Mouse (Mus musculus): ENCODE measurements around the gene Fcgbp. TPM values are rescaled to one million over a fixed set of nuclear protein-coding genes. Genes with fewer than 3 reads are reported as not detected.

Gene Fcgbp
- total and polyA plus RNA-seq, 3 experiments: not detected

GRCm38 (mm10) chr7:28069546-28070172 is 1.4 kb upstream of the Fcgbp start:
- Histone ChIP-seq H3K27ac (ENCODE audit: control insufficient read depth, low read depth, low read length) (no peak overlapping the region), H3K79me2 (ENCODE audit: control insufficient read depth, insufficient read depth, low read length, poor library complexity) (no peaks in the 10 kb centered on the region), H3K36me3 (ENCODE audit: control insufficient read depth in 1 of 2, insufficient read depth in 2 of 2, low read length in 2 of 2) (no peaks in the 10 kb centered on the region), H3K9me3 (replicated peaks; ENCODE audit: insufficient read depth, low read length) (no peaks in the 10 kb centered on the region), H3K27me3 (ENCODE audit: control insufficient read depth in 1 of 2, insufficient read depth in 2 of 2, low read length in 2 of 2) (no peaks in the 10 kb centered on the region; a peak in 1 of 4 replicates), H3K9ac (ENCODE audit: control insufficient read depth, low read depth, low read length, poor library complexity, severe bottlenecking) (no peak overlapping the region), H3K4me1 (ENCODE audit: control insufficient read depth in 1 of 2, insufficient read depth in 2 of 2, low read length in 2 of 2) (no peaks in the 10 kb centered on the region), H3K4me3 (ENCODE audit: control insufficient read depth in 1 of 2, insufficient read depth in 1 of 2, low read depth in 2 of 2, low read length in 2 of 2) (no peak overlapping the region)
- TF ChIP-seq HCFC1 (IDR thresholded peaks at IDR 0.05; ENCODE audit: low read depth, low read length) (no peak), RAD21 (IDR thresholded peaks at IDR 0.05; ENCODE audit: low read depth, low read length) (no peak), JUND (IDR thresholded peaks at IDR 0.05; ENCODE audit: low read depth, low read length) (no peak), UBTF (IDR thresholded peaks at IDR 0.05; ENCODE audit: borderline replicate concordance, insufficient read depth, low read depth, low read length) (no peak), MXI1 (IDR thresholded peaks at IDR 0.05; ENCODE audit: low read depth, low read length) (no peak), MYC (IDR thresholded peaks at IDR 0.05; ENCODE audit: low read depth, low read length) (no peak), MAZ (IDR thresholded peaks at IDR 0.05; ENCODE audit: low read depth, low read length) (no peak), MAX (IDR thresholded peaks at IDR 0.05; ENCODE audit: low read length) (no peak), SIN3A (IDR thresholded peaks at IDR 0.05; ENCODE audit: low read length) (no peak), TAL1 (IDR thresholded peaks at IDR 0.05; ENCODE audit: low read length) (no peak), CTCF (IDR thresholded peaks at IDR 0.05 in 2 of 3, conservative IDR thresholded peaks at IDR 0.05 in 1 of 3; ENCODE audit: control insufficient read depth in 1 of 3, insufficient read depth in 1 of 3, low read depth in 2 of 3, low read length in 3 of 3, poor library complexity in 1 of 3, severe bottlenecking in 1 of 3) (no peak), NELFE (IDR thresholded peaks at IDR 0.05; ENCODE audit: low read depth, low read length) (no peak), POLR2AphosphoS2 (IDR thresholded peaks at IDR 0.05; ENCODE audit: low read length) (no peak), TBP (IDR thresholded peaks at IDR 0.05; ENCODE audit: low read depth, low read length) (no peak), RCOR1 (IDR thresholded peaks at IDR 0.05; ENCODE audit: low read depth, low read length) (no peak), ZKSCAN1 (IDR thresholded peaks at IDR 0.05; ENCODE audit: low read depth, low read length) (no peak), MEF2A (IDR thresholded peaks at IDR 0.05; ENCODE audit: extremely low read depth, insufficient replicate concordance, low read depth, low read length, poor library complexity, severe bottlenecking) (no peak), GABPA (IDR thresholded peaks at IDR 0.05; ENCODE audit: low read depth, low read length) (no peak)
- no peak for DNase-seq (ENCODE audit: low read depth, low spot score)

DNA sequence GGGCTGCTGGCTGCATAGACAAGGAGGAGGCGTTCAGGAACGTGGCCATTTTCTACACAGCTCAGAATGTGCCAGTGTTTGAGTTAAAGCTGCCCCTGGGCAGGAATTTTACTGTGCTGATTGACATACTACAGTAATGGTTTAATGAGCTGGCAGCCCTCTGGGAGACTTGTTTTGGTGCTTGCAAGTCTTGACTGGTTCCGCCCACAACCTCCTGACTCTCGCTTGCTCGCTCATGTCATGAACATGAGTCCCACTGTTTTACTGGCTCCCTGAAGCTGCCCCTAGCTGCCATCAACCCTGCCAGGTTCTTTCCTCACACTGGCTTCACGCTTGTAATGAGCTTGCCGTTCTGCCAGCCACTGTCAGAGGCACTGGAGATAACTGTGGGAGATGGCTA is 13.2 kb downstream of the Fcgbp start:
- no peaks in the 10 kb centered on the region for H3K36me3 ChIP-seq (ENCODE audit: control insufficient read depth in 1 of 2, insufficient read depth in 2 of 2, low read length in 2 of 2)
- no peaks in the 10 kb centered on the region for H3K27me3 ChIP-seq (ENCODE audit: control insufficient read depth in 1 of 2, insufficient read depth in 2 of 2, low read length in 2 of 2)
- no peak overlapping the region for H3K4me3 ChIP-seq (ENCODE audit: control insufficient read depth in 1 of 2, insufficient read depth in 1 of 2, low read depth in 2 of 2, low read length in 2 of 2)
- no peak overlapping the region for H3K9ac ChIP-seq (ENCODE audit: control insufficient read depth, low read depth, low read length, poor library complexity, severe bottlenecking)
- H3K9me3 ChIP-seq (replicated peaks; ENCODE audit: insufficient read depth, low read length): no peaks in the 10 kb centered on the region
- DNase-seq (ENCODE audit: low read depth, low spot score): no peak
- no peaks in the 10 kb centered on the region for H3K79me2 ChIP-seq (ENCODE audit: control insufficient read depth, insufficient read depth, low read length, poor library complexity)
- no peaks in the 10 kb centered on the region for H3K4me1 ChIP-seq (ENCODE audit: control insufficient read depth in 1 of 2, insufficient read depth in 2 of 2, low read length in 2 of 2)
- H3K27ac ChIP-seq (ENCODE audit: control insufficient read depth, low read depth, low read length): no peak overlapping the region
- TF ChIP-seq SMC3 (IDR thresholded peaks at IDR 0.05; ENCODE audit: low read depth, low read length): no peak
- TF ChIP-seq MXI1 (IDR thresholded peaks at IDR 0.05; ENCODE audit: low read depth, low read length): no peak
- TF ChIP-seq ZC3H11A (IDR thresholded peaks at IDR 0.05; ENCODE audit: low read depth, low read length): no peak
- TF ChIP-seq ZNF384 (IDR thresholded peaks at IDR 0.05; ENCODE audit: low read depth, low read length): no peak
- no peak for TF ChIP-seq NELFE (IDR thresholded peaks at IDR 0.05; ENCODE audit: low read depth, low read length)
- no peak for TF ChIP-seq HCFC1 (IDR thresholded peaks at IDR 0.05; ENCODE audit: low read depth, low read length)
- no peak for TF ChIP-seq NRF1 (IDR thresholded peaks at IDR 0.05; ENCODE audit: insufficient read depth, low read depth, low read length, poor library complexity, severe bottlenecking)
- no peak for TF ChIP-seq MAZ (IDR thresholded peaks at IDR 0.05; ENCODE audit: low read depth, low read length)
- TF ChIP-seq GABPA (IDR thresholded peaks at IDR 0.05; ENCODE audit: low read depth, low read length): no peak
- TF ChIP-seq MYB (IDR thresholded peaks at IDR 0.05; ENCODE audit: low read depth, low read length): no peak
- no peak for TF ChIP-seq TAL1 (IDR thresholded peaks at IDR 0.05; ENCODE audit: low read length)

Data from MEL (cell line).